Mouse (Mus musculus) limb, embryonic 14.5 days (tissue): Measurements from ENCODE around the gene Ntn1. TPM values are rescaled to one million over a fixed set of nuclear protein-coding genes. Genes with fewer than 3 reads are reported as not detected.

Source experiments
- ATAC-seq: fragments of 200-750 bp; cut with Nextera tagmentation; 2 replicates; pipeline ENCODE4 v1.8.0; 2017; ENCODE audit warnings: low read depth, moderate number of reproducible peaks, moderate TSS enrichment; ENCODE audit not compliant: low FRiP score
- DNase-seq: peaks from one replicate; pipeline ENCODE4 v3.0.0-alpha.2; 2015; ENCODE audit warnings: low spot score
- H3K27ac ChIP-seq: fragments of 300-500 bp; sonication (generic); replicated peaks from 2 replicates; pipeline ENCODE4 v1.5.1; 2014; ENCODE audit warnings: low read depth, mild to moderate bottlenecking, low read length, moderate library complexity, mixed read lengths
- H3K27me3 ChIP-seq: fragments of 300-500 bp; sonication (generic); 2 replicates; pipeline ENCODE4 v1.6.1; 2014; ENCODE audit warnings: low read length, mixed read lengths; ENCODE audit not compliant: control insufficient read depth, insufficient read depth
- H3K36me3 ChIP-seq: fragments of 300-500 bp; sonication (generic); 2 replicates; pipeline ENCODE4 v1.6.1; 2014; ENCODE audit warnings: mild to moderate bottlenecking, low read length, moderate library complexity, mixed read lengths; ENCODE audit not compliant: control insufficient read depth, insufficient read depth
- H3K4me1 ChIP-seq: fragments of 300-500 bp; sonication (generic); 2 replicates; pipeline ENCODE4 v1.6.1; 2014; ENCODE audit warnings: antibody characterized with exemption, low read length, mixed read lengths; ENCODE audit not compliant: control insufficient read depth, insufficient read depth
- H3K4me2 ChIP-seq: fragments of 300-500 bp; sonication (generic); replicated peaks from 2 replicates; pipeline ENCODE4 v1.6.1; 2014; ENCODE audit warnings: low read depth, mild to moderate bottlenecking, low read length, moderate library complexity; ENCODE audit not compliant: severe bottlenecking
- H3K4me3 ChIP-seq: fragments of 300-500 bp; sonication (generic); replicated peaks from 2 replicates; pipeline ENCODE4 v1.5.1; 2014; ENCODE audit warnings: low read length
- H3K9ac ChIP-seq: fragments of 300-500 bp; sonication (generic); 2 replicates; pipeline ENCODE4 v1.6.1; 2014; ENCODE audit warnings: mild to moderate bottlenecking, low read depth, low read length, moderate library complexity; ENCODE audit not compliant: severe bottlenecking
- H3K9me3 ChIP-seq: fragments of 300-500 bp; sonication (generic); 2 replicates; pipeline ENCODE4 v1.6.1; 2016; ENCODE audit warnings: low read length; ENCODE audit not compliant: control insufficient read depth
- POLR2A ChIP-seq: fragments of 200-500 bp; IDR thresholded peaks from 2 replicates; pipeline ENCODE4 v1.8.0; 2012; ENCODE audit warnings: inconsistent platforms, mild to moderate bottlenecking, moderate library complexity, borderline replicate concordance; ENCODE audit not compliant: insufficient read depth, insufficient read length; ENCODE audit errors: extremely low read depth
- WGBS: fragments of 180-500 bp; shearing (Covaris S2); extraction: QIAGEN DNeasy Blood & Tissue Kit; methylation state at CpG from one replicate; pipeline ENCODE4 v1.1.7; 2014; 5-methylcytosine and 5-hydroxymethylcytosine counted together
- polyA plus RNA-seq, 2 experiments: library from polyadenylated mRNA; depleted of rRNA in 1 of 2; stranded (reverse) in 1 of 2; unstranded in 1 of 2; fragments of >200 nt; fragmentation: Nextera tagmentation in 1 of 2; extraction: Ambion mirVana in 1 of 2; gene quantifications; 2 replicates each; pipeline versions ENCODE4 v1.2.1 to v1.2.3; 2012 to 2014

Ntn1 gene
- polyA plus RNA-seq, 2 experiments, result 4.7 to 18.5 TPM

DNA sequence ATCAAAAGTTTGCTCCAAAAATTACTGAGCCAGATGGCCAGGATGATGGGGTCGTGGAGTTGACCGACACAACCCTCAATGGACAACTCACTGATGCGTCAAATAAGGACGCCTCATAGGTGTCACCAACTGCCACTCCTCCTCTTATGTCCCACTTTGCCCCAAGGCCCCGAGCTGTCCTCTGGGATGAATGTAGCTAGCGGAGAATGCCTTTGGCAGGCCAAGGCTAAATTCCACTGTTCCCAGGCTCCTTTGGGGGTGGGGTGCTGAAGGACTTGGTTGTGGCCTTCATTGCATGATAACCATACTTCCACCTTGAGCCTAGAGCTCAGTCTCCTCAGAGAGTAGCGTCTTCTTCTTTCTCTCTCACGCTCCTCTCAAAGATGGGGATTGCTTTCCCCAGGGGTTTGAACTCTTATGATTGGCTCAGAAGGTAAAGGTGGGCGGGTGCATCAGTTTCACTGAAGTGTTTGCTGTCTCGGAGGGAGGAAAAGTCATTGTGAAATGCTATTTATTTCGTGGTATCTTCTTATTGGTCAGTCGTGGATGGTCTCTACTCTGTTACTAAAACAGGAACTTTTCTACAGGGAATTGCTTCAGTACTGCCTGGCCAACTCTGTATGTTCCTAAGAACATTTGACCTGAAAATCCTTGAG, 42.5 kb upstream of the Ntn1 start:
- no peaks in the 10 kb centered on the region for H3K27me3 ChIP-seq

DNA sequence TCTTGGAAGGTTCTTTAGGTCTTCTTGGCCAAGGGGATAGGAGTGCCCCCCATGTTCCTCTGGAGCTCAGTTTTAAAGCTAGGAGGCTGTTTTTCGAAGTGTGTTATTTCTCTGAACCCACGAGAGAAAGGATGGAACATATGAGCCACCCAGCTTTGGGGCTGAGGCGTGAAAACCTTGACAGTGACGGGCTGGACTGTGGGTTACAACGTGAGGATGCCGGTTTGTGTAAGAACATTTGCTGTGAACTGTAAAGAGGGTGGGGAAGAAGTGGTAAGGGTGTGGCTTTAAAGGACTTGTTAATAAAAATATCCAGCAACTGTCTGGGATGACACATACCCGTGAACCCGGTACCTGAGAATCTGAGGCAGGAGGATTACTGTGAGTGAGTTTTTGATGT, 41.7 kb upstream of the Ntn1 start:
- 78% methylated on average over 8 of the region's 8 CpGs for WGBS
- no peak for TF ChIP-seq POLR2A

More for the DNA sequence above, 42.5 kb upstream of the Ntn1 start:
- no peak overlapping the region for H3K4me2 ChIP-seq
- H3K9ac ChIP-seq, result no peak overlapping the region
- no peak overlapping the region for H3K4me3 ChIP-seq
- H3K27ac ChIP-seq, result no peak overlapping the region
- 78% methylated on average over 12 of the region's 12 CpGs for WGBS
- no peaks in the 10 kb centered on the region for H3K9me3 ChIP-seq
- no peaks in the 10 kb centered on the region for H3K36me3 ChIP-seq
- no peak for TF ChIP-seq POLR2A
- DNase-seq (no peak), ATAC-seq (no peak)
- H3K4me1 ChIP-seq, result no peaks in the 10 kb centered on the region

DNA sequence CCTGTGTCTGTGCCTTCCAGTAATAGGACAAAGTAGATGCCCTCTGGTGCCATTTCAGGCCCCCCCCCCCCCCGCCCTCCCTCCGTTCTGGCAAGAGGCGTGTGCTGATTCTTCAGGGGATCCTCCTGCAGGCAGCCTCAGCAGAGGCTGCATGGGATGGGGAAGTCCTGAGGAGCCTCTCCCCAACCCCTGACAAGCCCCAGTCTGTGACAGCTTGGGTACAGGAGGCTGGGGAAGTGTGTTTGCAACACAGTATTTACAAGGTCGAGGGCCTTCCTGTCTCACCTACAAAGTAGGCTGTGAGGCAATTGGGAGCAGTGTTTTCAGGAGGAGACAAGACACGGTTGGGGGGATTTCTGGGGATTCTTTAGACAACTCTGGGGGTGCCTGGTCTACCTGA, 40.3 kb upstream of the Ntn1 start:
- no peaks in the 10 kb centered on the region for H3K36me3 ChIP-seq
- no peak for ATAC-seq
- no peak for TF ChIP-seq POLR2A

More for the DNA sequence above, 41.7 kb upstream of the Ntn1 start:
- no peak for DNase-seq
- Histone ChIP-seq H3K9ac (no peak overlapping the region), H3K4me1 (no peaks in the 10 kb centered on the region), H3K27me3 (no peaks in the 10 kb centered on the region), H3K36me3 (no peaks in the 10 kb centered on the region), H3K4me2 (no peak overlapping the region), H3K9me3 (no peaks in the 10 kb centered on the region), H3K4me3 (no peak overlapping the region), H3K27ac (no peak overlapping the region)
- ATAC-seq, result no peak

DNA sequence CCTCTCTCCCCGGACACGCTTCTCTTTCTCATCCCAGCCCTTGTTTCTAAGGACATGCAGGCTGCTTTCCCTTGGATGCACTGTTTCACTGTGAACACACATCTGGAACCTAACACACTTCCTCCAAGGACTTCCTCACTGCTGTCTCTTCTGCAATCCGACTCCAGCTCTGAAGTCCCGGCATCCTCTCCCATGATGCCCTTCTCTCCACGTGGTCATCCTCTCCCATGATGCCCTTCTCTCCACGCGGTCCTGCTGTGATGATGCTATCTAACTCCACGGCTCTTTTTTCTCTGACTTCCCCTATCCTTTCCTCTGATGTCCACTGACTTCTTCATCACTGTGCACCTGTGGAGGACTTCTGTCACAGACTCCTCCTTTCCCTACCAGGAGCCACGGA, 39.5 kb upstream of the Ntn1 start:
- 79% methylated on average over 9 of the region's 9 CpGs for WGBS

More for the DNA sequence above, 40.3 kb upstream of the Ntn1 start:
- Histone ChIP-seq H3K9ac (no peak overlapping the region), H3K4me2 (no peak overlapping the region), H3K27ac (no peak overlapping the region), H3K4me3 (no peak overlapping the region), H3K27me3 (no peaks in the 10 kb centered on the region), H3K9me3 (no peaks in the 10 kb centered on the region), H3K4me1 (no peaks in the 10 kb centered on the region)
- DNase-seq, result no peak
- WGBS, result 61% methylated on average over 5 of the region's 5 CpGs

DNA sequence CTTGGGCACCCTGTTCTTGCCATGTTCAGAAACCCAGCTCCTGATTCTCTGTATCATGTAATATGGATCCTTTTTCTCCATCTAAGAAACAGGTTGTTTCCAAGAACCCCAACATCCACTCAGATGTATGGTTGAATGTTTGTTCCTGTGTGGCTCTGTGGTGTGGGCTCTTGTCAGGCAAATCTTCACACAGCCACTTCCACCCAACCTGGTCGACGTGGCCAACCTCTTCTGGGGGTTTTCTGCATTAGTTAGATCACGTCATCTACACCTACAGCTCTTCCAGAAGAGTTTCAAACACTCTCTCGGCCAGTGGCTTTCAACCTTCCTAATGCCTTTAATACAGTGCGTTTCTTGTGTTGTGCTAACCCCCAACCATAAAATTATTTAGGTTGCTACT, 35.8 kb upstream of the Ntn1 start:
- Histone ChIP-seq H3K4me1 (no peaks in the 10 kb centered on the region), H3K9ac (no peak overlapping the region), H3K27ac (no peak overlapping the region), H3K36me3 (no peaks in the 10 kb centered on the region), H3K9me3 (no peaks in the 10 kb centered on the region), H3K4me2 (no peak overlapping the region), H3K27me3 (no peaks in the 10 kb centered on the region), H3K4me3 (no peak overlapping the region)
- no peak for ATAC-seq
- TF ChIP-seq POLR2A, result no peak
- WGBS, result 74% methylated on average over 5 of the region's 5 CpGs
- DNase-seq, result no peak

More for the DNA sequence above, 39.5 kb upstream of the Ntn1 start:
- no peak for ATAC-seq
- Histone ChIP-seq H3K27ac (no peak overlapping the region), H3K27me3 (no peaks in the 10 kb centered on the region), H3K36me3 (no peaks in the 10 kb centered on the region), H3K9ac (no peak overlapping the region), H3K4me2 (no peak overlapping the region), H3K4me3 (no peak overlapping the region), H3K4me1 (no peaks in the 10 kb centered on the region), H3K9me3 (no peaks in the 10 kb centered on the region)
- no peak for DNase-seq
- no peak for TF ChIP-seq POLR2A
